Mouse (Mus musculus): ENCODE measurements around the gene Arhgap22. TPM values are rescaled to one million over a fixed set of nuclear protein-coding genes. Genes with fewer than 3 reads are reported as not detected.

Arhgap22 gene
- total RNA-seq, 2 experiments from 2014 or later = 0.97 to 1.2 TPM

GRCm38 (mm10) chr14:33202161-33202560 is 11.7 kb upstream of the Arhgap22 start:
- intact Hi-C loops (cut with DNase I) = no loop called here
- Histone ChIP-seq H3K27ac (no peak overlapping the region), H3K4me3 (no peak overlapping the region)
- no peak for DNase-seq
- no peak for TF ChIP-seq CTCF (IDR thresholded peaks at IDR 0.05)

- TF ChIP-seq CTCF (IDR thresholded peaks at IDR 0.05) = no peak
- H3K27ac ChIP-seq = no peak overlapping the region
- no peak overlapping the region for H3K4me3 ChIP-seq
- no peak for DNase-seq
- intact Hi-C loops (cut with DNase I) = no loop called here
These were observed 10.9 kb upstream of the Arhgap22 start for GRCm38 (mm10) chr14:33202885-33203284.

- no peak for DNase-seq
- H3K27ac ChIP-seq = no peak overlapping the region
- intact Hi-C loops (cut with DNase I) = no loop called here
- H3K4me3 ChIP-seq = no peak overlapping the region
- TF ChIP-seq CTCF (IDR thresholded peaks at IDR 0.05) = no peak
These were observed 10.0 kb upstream of the Arhgap22 start for GRCm38 (mm10) chr14:33203777-33204176.

- TF ChIP-seq CTCF (IDR thresholded peaks at IDR 0.05) = peak; percentile 45
- H3K27ac ChIP-seq = no peak overlapping the region
- no peak for DNase-seq
- intact Hi-C loops (cut with DNase I) = loop anchor here (5.0 kb wide), 2 partner anchors 58 to 433 kb away; no protein-coding TSS in a partner anchor
- H3K4me3 ChIP-seq = no peak overlapping the region
These were observed 8.4 kb upstream of the Arhgap22 start for GRCm38 (mm10) chr14:33205280-33205965.

GRCm38 (mm10) chr14:33207011-33207410 is 6.8 kb upstream of the Arhgap22 start:
- DNase-seq = no peak
- Histone ChIP-seq H3K4me3 (no peak overlapping the region), H3K27ac (no peak overlapping the region)
- intact Hi-C loops (cut with DNase I) = loop anchor here (5.0 kb wide), 2 partner anchors 60 to 435 kb away; no protein-coding TSS in a partner anchor
- peak; percentile 50 for TF ChIP-seq CTCF (IDR thresholded peaks at IDR 0.05)

GRCm38 (mm10) chr14:33208331-33208730 is 5.5 kb upstream of the Arhgap22 start:
- H3K4me3 ChIP-seq = no peak overlapping the region
- DNase-seq = no peak
- TF ChIP-seq CTCF (IDR thresholded peaks at IDR 0.05) = no peak
- intact Hi-C loops (cut with DNase I) = loop anchor here (5.0 kb wide), 2 partner anchors 61 to 436 kb away; no protein-coding TSS in a partner anchor
- no peak overlapping the region for H3K27ac ChIP-seq

GRCm38 (mm10) chr14:33210806-33211205 is 3.0 kb upstream of the Arhgap22 start:
- Histone ChIP-seq H3K27ac (no peak overlapping the region), H3K4me3 (no peak overlapping the region)
- intact Hi-C loops (cut with DNase I) = no loop called here
- TF ChIP-seq CTCF (IDR thresholded peaks at IDR 0.05) = no peak
- DNase-seq = no peak

GRCm38 (mm10) chr14:33212271-33212957 is 1.4 kb upstream of the Arhgap22 start:
- no peak overlapping the region for H3K4me3 ChIP-seq
- TF ChIP-seq CTCF (IDR thresholded peaks at IDR 0.05) = no peak
- H3K27ac ChIP-seq = no peak overlapping the region
- DNase-seq = no peak
- intact Hi-C loops (cut with DNase I) = no loop called here

- no peak for TF ChIP-seq CTCF (IDR thresholded peaks at IDR 0.05)
- intact Hi-C loops (cut with DNase I) = loop anchor here (1.0 kb wide), 1 partner anchor 90 kb away; no protein-coding TSS in a partner anchor
- Histone ChIP-seq H3K27ac (no peak overlapping the region), H3K4me3 (no peak overlapping the region)
- no peak for DNase-seq
These were observed 892 bp upstream of the Arhgap22 start for GRCm38 (mm10) chr14:33212958-33213309.

GRCm38 (mm10) chr14:33214767-33215128 is 922 bp downstream of the Arhgap22 start:
- DNase-seq = no peak
- intact Hi-C loops (cut with DNase I) = no loop called here
- no peak overlapping the region for H3K27ac ChIP-seq
- H3K4me3 ChIP-seq = no peak overlapping the region
- TF ChIP-seq CTCF (IDR thresholded peaks at IDR 0.05) = no peak

- no peak overlapping the region for H3K4me3 ChIP-seq
- intact Hi-C loops (cut with DNase I) = no loop called here
- H3K27ac ChIP-seq = no peak overlapping the region
- TF ChIP-seq CTCF (IDR thresholded peaks at IDR 0.05) = no peak
- no peak for DNase-seq
These were observed 1.3 kb downstream of the Arhgap22 start for GRCm38 (mm10) chr14:33215163-33215562.

- intact Hi-C loops (cut with DNase I) = no loop called here
- Histone ChIP-seq H3K4me3 (peak overlapping the region; percentile 0), H3K27ac (no peak overlapping the region)
- no peak for DNase-seq
- no peak for TF ChIP-seq CTCF (IDR thresholded peaks at IDR 0.05)
These were observed 2.8 kb downstream of the Arhgap22 start for GRCm38 (mm10) chr14:33216343-33217208.

GRCm38 (mm10) chr14:33225235-33225634 is 11.4 kb downstream of the Arhgap22 start:
- no peak overlapping the region for H3K27ac ChIP-seq
- TF ChIP-seq CTCF (IDR thresholded peaks at IDR 0.05) = no peak
- intact Hi-C loops (cut with DNase I) = no loop called here
- H3K4me3 ChIP-seq = no peak overlapping the region
- DNase-seq = no peak
